Mouse (Mus musculus) heart, embryonic 10.5 days (tissue): ENCODE data around the gene Mtus2. TPM values are rescaled to one million over a fixed set of nuclear protein-coding genes. Genes with fewer than 3 reads are reported as not detected.
A peak's percentile ranks its signal among the peaks of the same experiment; 100 is the strongest.

Experiments used
- DNase-seq: peaks from one replicate; pipeline ENCODE4 v3.0.0-alpha.2; 2017; ENCODE audit warnings: low spot score
- H3K27ac ChIP-seq: fragments of 300-500 bp; sonication (generic); 2 replicates; pipeline ENCODE4 v1.5.1; 2016; ENCODE audit warnings: mild to moderate bottlenecking
- H3K27me3 ChIP-seq: fragments of 300-500 bp; sonication (generic); 2 replicates; pipeline ENCODE4 v1.6.1; 2016; ENCODE audit warnings: mild to moderate bottlenecking; ENCODE audit not compliant: poor library complexity, insufficient read depth, severe bottlenecking
- H3K36me3 ChIP-seq: fragments of 300-500 bp; sonication (generic); 2 replicates; pipeline ENCODE4 v1.6.1; 2016; ENCODE audit warnings: mild to moderate bottlenecking, moderate library complexity
- H3K4me1 ChIP-seq: fragments of 300-500 bp; sonication (generic); 2 replicates; pipeline ENCODE4 v1.6.1; 2016; ENCODE audit warnings: mild to moderate bottlenecking
- H3K4me3 ChIP-seq: fragments of 300-500 bp; sonication (generic); 2 replicates; pipeline ENCODE4 v1.5.1; 2016; ENCODE audit warnings: mild to moderate bottlenecking, moderate library complexity
- H3K9me3 ChIP-seq: fragments of 300-500 bp; sonication (generic); 2 replicates; pipeline ENCODE4 v1.6.1; 2016; ENCODE audit warnings: mild to moderate bottlenecking, moderate library complexity
- WGBS: fragments of 180-500 bp; shearing (Covaris S2); methylation state at CpG from one replicate; pipeline ENCODE4 v1.1.7; 2016; 5-methylcytosine and 5-hydroxymethylcytosine counted together
- polyA plus RNA-seq: library from polyadenylated mRNA; unstranded; fragments of >200 nt; fragmentation: Nextera tagmentation; extraction: Ambion mirVana; gene quantifications from 2 replicates; pipeline ENCODE4 v1.2.1, GENCODE M21; 2016

The Mtus2 gene
- polyA plus RNA-seq, 1 experiment from 2014 or later: 52.2 TPM

DNA sequence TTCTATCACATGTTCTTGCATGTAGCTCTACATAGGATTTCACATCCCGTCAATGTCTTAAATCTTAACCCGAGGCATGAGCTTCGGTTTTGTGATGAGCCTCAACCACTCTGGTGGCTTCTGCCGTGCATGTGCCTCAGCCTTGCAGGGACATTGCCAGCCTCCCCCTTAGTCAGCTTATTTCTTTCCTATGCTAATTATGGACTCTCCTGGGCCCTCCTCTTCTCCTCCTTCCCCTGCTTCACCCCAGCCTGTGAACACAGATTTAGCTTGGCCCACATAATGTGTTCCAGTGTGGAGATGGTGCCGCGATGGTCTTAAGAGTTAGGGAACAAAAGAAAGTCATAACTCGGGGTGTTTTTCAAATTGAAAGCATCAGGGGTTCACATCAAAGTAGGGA lies 304.9 kb downstream of the Mtus2 start:
- Histone ChIP-seq H3K9me3 (no peaks in the 10 kb centered on the region), H3K27ac (no peak overlapping the region; the same call in 1 of the 2 replicates), H3K27me3 (0 out of 2 replicates have a peak, but pooled peaks cover 4% of the 10 kb centered on the region), H3K4me3 (no peak overlapping the region), H3K4me1 (peaks cover 5% of the 10 kb centered on the region), H3K36me3 (0 out of 2 replicates have a peak, but pooled peaks cover 2% of the 10 kb centered on the region)
- DNase-seq: no peak
- WGBS: 82% methylated on average over 7 of the region's 7 CpGs

DNA sequence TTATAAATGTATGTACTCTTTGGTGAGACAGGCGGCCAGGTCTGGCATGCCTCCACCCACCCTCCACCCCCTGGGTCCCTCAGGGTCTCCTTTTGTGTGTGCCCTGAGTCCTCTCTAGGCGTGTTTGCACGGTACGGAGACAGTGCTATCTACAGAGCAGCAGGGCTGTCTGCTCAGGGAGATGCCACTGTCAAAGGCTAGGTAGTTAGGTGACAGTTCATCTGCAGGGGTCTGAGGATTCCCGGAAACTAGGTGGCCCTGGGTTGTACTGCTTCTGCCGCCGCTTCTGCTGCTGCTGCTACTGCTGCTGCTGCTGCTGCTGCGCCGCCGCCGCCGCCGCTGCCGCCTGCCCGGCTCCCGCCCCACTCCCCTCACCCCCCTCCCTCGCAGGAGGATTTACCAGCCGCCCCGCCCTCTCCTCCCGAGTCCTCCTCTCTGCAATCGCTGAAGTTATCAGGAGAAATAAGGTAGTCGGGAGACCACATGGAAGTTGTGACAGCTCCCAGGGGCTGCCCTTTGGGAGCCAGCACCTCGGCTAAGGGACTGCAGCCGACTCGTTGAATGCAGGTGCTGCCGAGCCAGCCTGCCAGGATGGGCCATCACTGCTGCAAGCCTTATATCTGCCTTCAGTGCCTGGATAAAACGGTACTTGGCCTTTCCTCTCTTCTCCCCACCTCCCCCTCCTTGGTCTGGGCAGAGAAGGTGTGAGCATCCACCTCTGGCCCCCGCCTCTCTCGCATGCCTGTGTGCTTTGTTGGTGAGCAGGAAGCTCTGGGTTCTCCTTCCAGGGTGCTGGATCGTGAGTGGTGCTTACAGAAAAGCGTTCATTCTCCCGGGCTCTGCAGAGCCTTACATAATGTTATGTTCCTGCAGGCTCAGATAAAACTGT lies 307.9 kb downstream of the Mtus2 start:
- Histone ChIP-seq H3K36me3 (0 out of 2 replicates have a peak, but pooled peaks cover 2% of the 10 kb centered on the region), H3K4me1 (peaks cover 19% of the 10 kb centered on the region), H3K4me3 (peak overlapping the region; percentile 71), H3K9me3 (no peaks in the 10 kb centered on the region), H3K27ac (peak overlapping the region; percentile 86), H3K27me3 (0 out of 2 replicates have a peak, but pooled peaks cover 4% of the 10 kb centered on the region)
- under 1% methylated on average over 32 of the region's 32 CpGs for WGBS
- DNase-seq: peak; percentile 81

DNA sequence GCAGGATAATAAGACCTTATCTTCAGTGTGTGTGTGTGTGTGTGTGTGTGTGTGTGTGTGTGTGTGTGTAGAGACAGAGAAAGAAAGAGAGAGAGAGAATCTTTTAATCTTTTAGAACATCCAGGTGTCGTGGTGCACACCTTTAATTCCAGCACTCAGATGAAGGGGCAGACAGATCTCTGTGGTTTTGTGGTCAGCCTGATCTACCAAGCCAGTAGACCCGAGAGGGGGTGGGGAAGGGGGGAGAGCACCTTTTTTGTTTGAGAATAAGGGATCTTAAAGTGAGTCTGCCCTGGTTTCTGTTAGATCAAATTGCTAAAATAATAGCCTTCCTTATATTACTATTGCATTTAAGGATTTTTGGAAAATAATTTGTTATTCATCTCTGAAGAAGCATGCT lies 309.7 kb downstream of the Mtus2 start:
- no peak for DNase-seq
- 50% methylated on average over 2 of the region's 2 CpGs for WGBS
- Histone ChIP-seq H3K36me3 (0 out of 2 replicates have a peak, but pooled peaks cover 2% of the 10 kb centered on the region), H3K4me1 (peaks cover 36% of the 10 kb centered on the region), H3K4me3 (peak overlapping the region; percentile 71), H3K27me3 (0 out of 2 replicates have a peak, but pooled peaks cover 4% of the 10 kb centered on the region), H3K27ac (peak overlapping the region; percentile 86), H3K9me3 (no peaks in the 10 kb centered on the region)

DNA sequence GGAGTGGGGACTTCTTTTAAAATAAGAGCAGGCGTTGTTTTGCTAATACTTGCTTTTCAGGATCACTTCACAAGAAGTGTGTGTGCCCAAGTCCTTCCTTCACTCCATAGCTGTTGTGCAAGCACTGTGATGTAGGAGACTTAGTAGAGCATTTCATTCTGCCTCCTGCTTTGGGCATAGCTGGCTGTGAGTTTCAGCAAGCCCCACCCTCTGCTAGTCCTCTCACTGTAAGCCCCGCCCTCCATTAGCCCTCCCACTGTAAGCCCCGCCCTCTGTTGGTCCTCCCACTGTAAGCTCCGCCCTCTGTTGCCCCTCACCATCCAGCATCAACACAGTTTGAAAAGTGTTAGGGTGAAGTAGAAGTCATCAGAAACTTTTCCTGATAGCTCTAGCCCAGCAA lies 310.3 kb downstream of the Mtus2 start:
- DNase-seq: no peak
- H3K36me3 ChIP-seq: 0 out of 2 replicates have a peak, but pooled peaks cover 2% of the 10 kb centered on the region
- 52% methylated on average over 4 of the region's 4 CpGs for WGBS
- H3K27ac ChIP-seq: peak overlapping the region; percentile 86
- no peaks in the 10 kb centered on the region for H3K9me3 ChIP-seq
- H3K4me1 ChIP-seq: peaks cover 41% of the 10 kb centered on the region
- peak overlapping the region; percentile 71; the same call in 1 of the 2 replicates for H3K4me3 ChIP-seq
- 0 out of 2 replicates have a peak, but pooled peaks cover 4% of the 10 kb centered on the region for H3K27me3 ChIP-seq

DNA sequence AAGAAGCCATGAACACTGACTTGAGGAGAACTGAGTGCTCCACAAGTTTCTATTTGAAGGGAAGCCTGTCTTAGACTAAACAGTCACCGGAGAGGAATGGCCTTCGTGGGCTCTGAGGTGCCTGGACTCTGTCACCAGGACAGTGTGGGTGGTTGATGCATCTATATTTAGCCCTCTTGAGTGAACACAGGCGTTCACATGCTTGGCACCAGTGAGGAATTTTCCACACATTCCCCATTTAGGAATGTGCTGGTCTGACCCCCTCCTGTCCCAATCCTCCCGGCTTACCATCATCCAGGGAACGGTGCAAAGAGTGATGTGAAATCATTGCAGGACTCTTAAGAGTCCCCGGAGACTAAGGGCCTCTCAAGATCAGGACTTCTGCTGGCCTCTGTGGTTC lies 314.9 kb downstream of the Mtus2 start:
- H3K36me3 ChIP-seq: peaks cover 7% of the 10 kb centered on the region; the same call in 1 of the 2 replicates
- no peaks in the 10 kb centered on the region for H3K9me3 ChIP-seq
- DNase-seq: peak; percentile 90
- peaks cover 44% of the 10 kb centered on the region for H3K4me1 ChIP-seq
- H3K27me3 ChIP-seq: no peaks in the 10 kb centered on the region
- H3K27ac ChIP-seq: peak overlapping the region; percentile 86
- peak overlapping the region; percentile 20; the same call in 1 of the 2 replicates for H3K4me3 ChIP-seq
- WGBS: 24% methylated on average over 6 of the region's 6 CpGs

DNA sequence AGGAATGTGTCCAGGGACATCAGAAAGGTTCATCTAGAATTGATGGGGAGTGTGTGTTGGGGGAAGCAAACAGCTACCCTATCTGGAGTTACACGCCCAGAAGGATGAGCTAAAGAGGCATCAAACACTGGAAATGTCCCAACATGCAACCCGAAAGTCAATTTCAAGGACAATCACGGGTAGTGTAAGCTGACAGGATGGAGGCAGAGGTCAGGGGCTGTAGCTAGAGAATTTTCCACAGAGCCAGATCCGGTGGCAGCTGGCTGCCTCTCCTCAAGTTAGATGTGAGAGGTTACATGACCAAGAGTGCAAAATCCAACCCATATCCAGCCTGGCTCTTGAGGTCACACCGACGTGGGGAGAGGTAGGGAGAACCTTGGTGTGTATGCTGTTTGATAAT lies 315.7 kb downstream of the Mtus2 start:
- no peaks in the 10 kb centered on the region for H3K9me3 ChIP-seq
- H3K4me3 ChIP-seq: peak overlapping the region; percentile 20; the same call in 1 of the 2 replicates
- H3K27ac ChIP-seq: peak overlapping the region; percentile 86
- peaks cover 11% of the 10 kb centered on the region; the same call in 1 of the 2 replicates for H3K36me3 ChIP-seq
- H3K4me1 ChIP-seq: peaks cover 44% of the 10 kb centered on the region
- no peak for DNase-seq
- H3K27me3 ChIP-seq: no peaks in the 10 kb centered on the region
- 51% methylated on average over 6 of the region's 6 CpGs for WGBS

DNA sequence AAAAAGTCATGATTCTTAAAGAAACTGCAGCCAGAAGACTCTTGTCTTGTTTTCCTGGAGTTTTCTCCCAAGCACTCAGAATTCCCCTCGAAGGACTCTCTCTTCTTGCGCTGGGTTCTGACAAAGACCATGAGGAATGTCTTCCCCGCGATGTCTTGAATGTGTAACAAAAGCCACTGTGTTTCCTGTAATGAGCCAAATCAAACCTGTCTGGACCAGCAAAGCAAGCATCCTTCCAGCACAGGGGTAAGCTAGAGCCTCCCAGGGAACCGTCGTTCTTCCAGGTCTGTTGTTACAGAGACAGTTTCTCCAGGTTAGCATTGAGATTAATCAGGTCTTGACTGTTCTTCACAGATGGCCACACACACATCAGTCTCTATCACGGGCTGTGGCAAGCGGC lies 321.1 kb downstream of the Mtus2 start:
- no peaks in the 10 kb centered on the region for H3K27me3 ChIP-seq
- peaks cover 4% of the 10 kb centered on the region; the same call in 1 of the 2 replicates for H3K4me1 ChIP-seq
- no peaks in the 10 kb centered on the region for H3K9me3 ChIP-seq
- no peak overlapping the region for H3K4me3 ChIP-seq
- WGBS: 76% methylated on average over 8 of the region's 8 CpGs
- H3K36me3 ChIP-seq: peaks cover 64% of the 10 kb centered on the region
- H3K27ac ChIP-seq: no peak overlapping the region
- no peak for DNase-seq

DNA sequence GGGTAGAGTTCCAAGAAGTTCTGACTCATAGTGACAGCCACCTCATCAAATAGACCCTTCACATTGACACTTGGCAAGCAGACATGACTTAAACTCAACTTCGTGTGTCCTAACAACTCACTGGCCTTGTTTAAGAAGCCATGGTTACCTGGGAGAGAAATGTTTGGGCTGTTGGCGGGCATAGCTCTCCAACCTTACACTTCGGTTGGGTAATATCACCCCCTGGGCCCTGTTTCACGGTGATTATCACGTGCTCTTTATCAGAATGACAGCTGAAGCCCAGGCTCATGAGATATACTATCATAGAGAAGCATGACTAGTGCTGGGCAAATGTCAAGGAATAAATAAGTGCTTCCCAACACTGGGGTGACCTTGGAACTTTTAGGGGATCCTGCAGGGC lies 323.2 kb downstream of the Mtus2 start:
- no peaks in the 10 kb centered on the region for H3K27me3 ChIP-seq
- no peak for DNase-seq
- H3K27ac ChIP-seq: no peak overlapping the region
- 58% methylated on average over 5 of the region's 5 CpGs for WGBS
- no peak overlapping the region for H3K4me3 ChIP-seq
- 0 out of 2 replicates have a peak, but pooled peaks cover 4% of the 10 kb centered on the region for H3K4me1 ChIP-seq
- H3K9me3 ChIP-seq: no peaks in the 10 kb centered on the region
- H3K36me3 ChIP-seq: peaks cover 77% of the 10 kb centered on the region

DNA sequence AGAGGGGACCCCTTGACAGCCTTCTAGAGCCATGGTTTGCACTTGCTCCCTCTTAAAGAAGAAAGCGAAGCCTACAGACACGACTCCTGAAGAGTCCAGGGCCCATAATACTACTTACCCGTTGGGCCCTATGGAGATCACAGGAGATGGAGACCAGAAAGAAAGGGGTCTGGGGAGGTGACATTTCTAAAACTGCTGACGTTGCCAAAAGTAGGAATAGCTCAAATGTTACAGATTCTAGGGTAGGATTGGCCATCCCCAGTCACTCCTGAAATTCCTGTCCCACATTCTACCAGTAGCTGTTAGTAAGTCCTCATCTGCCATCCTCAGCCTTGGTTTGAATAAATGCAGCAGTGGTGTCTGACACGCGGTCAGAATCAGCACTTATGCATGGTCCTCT lies 325.0 kb downstream of the Mtus2 start:
- Histone ChIP-seq H3K27ac (no peak overlapping the region), H3K9me3 (no peaks in the 10 kb centered on the region), H3K4me3 (no peak overlapping the region), H3K27me3 (no peaks in the 10 kb centered on the region), H3K4me1 (0 out of 2 replicates have a peak, but pooled peaks cover 4% of the 10 kb centered on the region), H3K36me3 (peaks cover 77% of the 10 kb centered on the region)
- no peak for DNase-seq
- WGBS: 86% methylated on average over 6 of the region's 6 CpGs

DNA sequence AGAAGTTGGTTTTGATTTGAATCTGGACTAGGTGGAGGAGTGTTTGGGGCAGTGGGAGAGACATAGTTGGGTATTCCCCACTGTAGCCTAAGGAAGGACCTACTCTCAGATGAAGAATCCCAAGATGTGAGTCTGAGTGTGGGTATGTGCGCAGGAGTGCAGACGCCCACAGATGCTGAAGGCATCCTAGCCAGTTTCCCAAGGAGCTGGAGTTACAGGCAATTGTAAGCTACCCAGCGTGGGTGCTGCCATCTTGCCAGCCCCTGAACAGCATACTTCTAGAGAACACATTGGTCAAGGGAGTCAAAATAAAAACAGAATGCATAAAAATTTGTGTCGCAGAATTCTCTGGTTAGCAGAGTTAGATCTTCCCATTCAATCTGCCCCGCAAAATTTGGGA lies 325.5 kb downstream of the Mtus2 start:
- Histone ChIP-seq H3K27ac (no peak overlapping the region), H3K9me3 (no peaks in the 10 kb centered on the region), H3K4me1 (0 out of 2 replicates have a peak, but pooled peaks cover 4% of the 10 kb centered on the region), H3K27me3 (no peaks in the 10 kb centered on the region), H3K36me3 (peaks cover 79% of the 10 kb centered on the region), H3K4me3 (no peak overlapping the region)
- no peak for DNase-seq
- WGBS: 93% methylated on average over 5 of the region's 5 CpGs

DNA sequence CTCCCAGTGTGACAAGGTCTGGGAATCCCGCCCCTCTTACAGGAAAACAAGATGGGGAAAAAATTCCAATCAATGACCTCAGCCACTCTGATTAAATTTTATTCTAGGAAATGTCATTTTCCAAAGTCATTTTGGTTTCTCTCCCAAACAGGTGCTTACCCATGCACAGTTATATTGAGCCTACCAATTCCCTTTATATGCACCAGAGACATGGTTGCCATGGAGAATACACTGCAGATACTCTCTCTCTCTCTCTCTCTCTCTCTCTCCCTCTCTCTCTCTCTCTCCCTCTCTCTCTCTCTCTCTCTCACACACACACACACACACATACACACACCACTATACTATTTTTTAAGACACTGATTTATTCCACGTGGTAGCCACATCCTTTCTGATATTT lies 326.1 kb downstream of the Mtus2 start:
- 84% methylated on average over 2 of the region's 2 CpGs for whole genome bisulfite sequencing
- Histone ChIP-seq H3K9me3 (no peaks in the 10 kb centered on the region), H3K4me3 (no peak overlapping the region), H3K36me3 (peaks cover 74% of the 10 kb centered on the region), H3K27me3 (no peaks in the 10 kb centered on the region), H3K4me1 (0 out of 2 replicates have a peak, but pooled peaks cover 4% of the 10 kb centered on the region), H3K27ac (no peak overlapping the region)
- DNase-seq: no peak

DNA sequence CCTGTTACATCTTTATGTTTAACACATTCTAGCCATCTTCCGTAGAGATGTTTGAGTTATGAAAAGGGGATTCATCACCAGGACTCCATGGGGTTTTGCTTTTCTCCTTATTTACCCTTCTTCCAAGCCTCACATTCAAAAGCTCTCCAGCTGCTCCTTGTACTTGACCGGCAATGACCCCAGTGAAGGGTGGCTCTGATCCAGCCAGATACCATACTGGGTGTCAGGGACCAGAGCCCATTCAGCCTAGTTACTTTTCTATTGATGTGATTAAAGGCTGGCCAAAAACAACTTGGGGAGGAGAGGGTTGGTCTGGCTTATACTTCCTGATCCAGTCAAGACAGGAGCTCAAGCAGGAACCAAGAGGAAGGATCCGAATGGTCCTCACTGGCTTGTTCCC lies 326.5 kb downstream of the Mtus2 start:
- Histone ChIP-seq H3K36me3 (peaks cover 70% of the 10 kb centered on the region), H3K27me3 (no peaks in the 10 kb centered on the region), H3K9me3 (no peaks in the 10 kb centered on the region), H3K27ac (no peak overlapping the region), H3K4me1 (peaks cover 4% of the 10 kb centered on the region; the same call in 1 of the 2 replicates), H3K4me3 (no peak overlapping the region)
- no peak for DNase-seq
- WGBS: 89% methylated on average over 3 of the region's 3 CpGs

DNA sequence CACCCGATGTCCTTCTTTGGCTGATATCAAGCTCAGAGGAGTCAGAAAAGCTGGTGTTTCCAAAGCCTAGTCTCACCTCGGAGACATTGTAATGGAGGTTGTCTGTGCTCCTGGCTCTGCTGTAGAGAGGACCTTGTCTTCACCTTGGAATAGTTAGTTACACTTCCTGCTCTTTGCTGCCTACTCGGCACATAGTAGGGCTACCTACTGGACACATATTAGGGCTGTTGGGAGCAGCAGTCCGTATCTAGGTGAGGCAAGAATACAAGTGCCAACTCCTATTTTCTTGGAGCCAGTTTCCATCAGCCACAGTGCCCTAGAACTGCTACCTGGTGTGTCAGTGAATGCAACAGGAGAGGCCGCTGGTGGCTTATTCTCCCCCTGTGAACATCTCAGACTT lies 330.4 kb downstream of the Mtus2 start:
- Histone ChIP-seq H3K36me3 (peaks cover 71% of the 10 kb centered on the region), H3K27me3 (no peaks in the 10 kb centered on the region), H3K4me3 (no peak overlapping the region), H3K27ac (no peak overlapping the region), H3K9me3 (no peaks in the 10 kb centered on the region), H3K4me1 (peaks cover 5% of the 10 kb centered on the region; the same call in 1 of the 2 replicates)
- WGBS: 86% methylated on average over 5 of the region's 5 CpGs
- DNase-seq: no peak
